Mouse (Mus musculus): ENCODE measurements around the gene Taf1c. TPM values are rescaled to one million over a fixed set of nuclear protein-coding genes. Genes with fewer than 3 reads are reported as not detected.

Taf1c gene
- polyA plus RNA-seq, 1 experiment from 2014 or later: 12.7 TPM

DNA sequence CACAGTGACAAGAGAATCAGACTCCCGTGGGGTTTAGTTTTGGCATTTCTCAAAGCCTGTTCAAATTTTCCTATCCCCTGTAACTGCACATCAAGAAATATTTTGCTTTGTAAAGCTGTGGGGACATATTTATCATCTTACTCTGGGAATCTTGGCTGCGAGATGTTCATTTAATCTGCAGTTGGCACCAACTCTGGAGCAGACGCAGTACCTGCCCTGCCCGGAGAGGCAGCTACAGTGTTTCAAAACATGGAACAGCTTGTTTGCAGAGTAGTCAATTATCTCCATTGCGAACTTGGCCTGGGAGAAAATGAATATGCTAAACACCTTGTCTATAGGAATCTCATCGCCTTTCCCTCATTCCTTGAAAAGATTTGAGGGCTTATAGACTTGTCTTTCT lies 33.2 kb upstream of the Taf1c start:
- 81% methylated on average over 6 of the region's 6 CpGs for WGBS

DNA sequence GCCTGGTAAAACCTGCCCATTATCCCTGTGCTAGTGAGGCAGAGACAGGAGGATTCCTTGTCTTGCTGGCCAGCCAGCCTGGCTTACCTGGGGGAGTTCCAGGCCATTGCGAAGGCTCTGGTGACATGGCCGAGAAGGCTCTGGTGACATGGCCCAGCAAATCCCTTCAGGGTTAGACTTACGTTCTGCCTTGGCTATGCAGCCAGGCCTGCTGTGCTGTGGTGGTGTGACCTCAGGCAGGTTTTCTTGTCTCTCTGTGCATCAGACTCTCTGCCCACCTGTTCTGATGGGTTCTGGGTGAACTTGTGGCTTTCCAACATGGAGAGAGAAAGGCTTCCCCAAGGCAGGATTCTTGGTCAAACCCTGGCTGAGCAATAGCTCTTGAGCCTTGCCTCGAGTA lies 32.4 kb upstream of the Taf1c start:
- 91% methylated on average over 4 of the region's 4 CpGs for WGBS
- ATAC-seq (ENCODE audit: low read depth): no peak
- no peak overlapping the region for H3K4me3 ChIP-seq (ENCODE audit: low read depth, low read length)
- no peak overlapping the region for H3K27ac ChIP-seq (ENCODE audit: low read depth, low read length)
- H3K9me3 ChIP-seq (ENCODE audit: control insufficient read depth, low read length): no peaks in the 10 kb centered on the region
- no peaks in the 10 kb centered on the region for H3K36me3 ChIP-seq (ENCODE audit: control insufficient read depth, insufficient read depth, low read length)
- H3K9ac ChIP-seq (replicated peaks; ENCODE audit: low read depth, low read length): no peak overlapping the region
- no peaks in the 10 kb centered on the region for H3K27me3 ChIP-seq (ENCODE audit: control insufficient read depth, insufficient read depth, low read length)
- H3K4me1 ChIP-seq (ENCODE audit: control insufficient read depth, insufficient read depth, low read length): 0 out of 2 replicates have a peak, but pooled peaks cover 3% of the 10 kb centered on the region
- no peak overlapping the region for H3K4me2 ChIP-seq (ENCODE audit: low read depth, low read length)

More for the DNA sequence above, 33.2 kb upstream of the Taf1c start:
- Histone ChIP-seq H3K4me1 (ENCODE audit: control insufficient read depth, insufficient read depth, low read length) (no peaks in the 10 kb centered on the region), H3K9ac (replicated peaks; ENCODE audit: low read depth, low read length) (no peak overlapping the region), H3K36me3 (ENCODE audit: control insufficient read depth, insufficient read depth, low read length) (no peaks in the 10 kb centered on the region), H3K4me3 (ENCODE audit: low read depth, low read length) (no peak overlapping the region), H3K27me3 (ENCODE audit: control insufficient read depth, insufficient read depth, low read length) (no peaks in the 10 kb centered on the region), H3K27ac (ENCODE audit: low read depth, low read length) (no peak overlapping the region), H3K4me2 (ENCODE audit: low read depth, low read length) (no peak overlapping the region), H3K9me3 (ENCODE audit: control insufficient read depth, low read length) (no peaks in the 10 kb centered on the region)
- ATAC-seq (ENCODE audit: low read depth): no peak

DNA sequence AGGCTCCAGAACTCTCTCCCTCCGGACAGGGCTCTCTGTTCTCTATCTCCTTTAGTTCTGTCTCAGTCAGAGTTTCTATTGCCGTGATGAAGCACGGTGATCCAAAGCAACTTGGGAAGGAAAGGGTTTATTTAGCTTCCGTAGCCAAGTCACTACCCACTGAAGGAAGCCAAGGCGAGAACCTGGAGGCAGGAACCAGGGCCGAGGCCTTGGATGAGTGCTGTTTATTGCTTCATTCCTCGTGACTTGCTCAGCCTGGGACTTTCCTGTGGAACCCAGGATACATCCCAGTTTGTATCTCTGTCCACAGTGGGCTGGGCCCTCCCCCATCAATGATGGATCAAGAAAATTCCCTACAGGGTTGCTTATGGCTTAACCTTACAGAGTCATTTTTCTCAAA lies 31.7 kb upstream of the Taf1c start:
- Histone ChIP-seq H3K4me3 (ENCODE audit: low read depth, low read length) (no peak overlapping the region), H3K4me1 (ENCODE audit: control insufficient read depth, insufficient read depth, low read length) (0 out of 2 replicates have a peak, but pooled peaks cover 3% of the 10 kb centered on the region), H3K27me3 (ENCODE audit: control insufficient read depth, insufficient read depth, low read length) (no peaks in the 10 kb centered on the region), H3K9ac (replicated peaks; ENCODE audit: low read depth, low read length) (no peak overlapping the region), H3K27ac (ENCODE audit: low read depth, low read length) (no peak overlapping the region), H3K4me2 (ENCODE audit: low read depth, low read length) (no peak overlapping the region), H3K36me3 (ENCODE audit: control insufficient read depth, insufficient read depth, low read length) (no peaks in the 10 kb centered on the region), H3K9me3 (ENCODE audit: control insufficient read depth, low read length) (no peaks in the 10 kb centered on the region)
- ATAC-seq (ENCODE audit: low read depth): no peak
- WGBS: 69% methylated on average over 7 of the region's 7 CpGs

DNA sequence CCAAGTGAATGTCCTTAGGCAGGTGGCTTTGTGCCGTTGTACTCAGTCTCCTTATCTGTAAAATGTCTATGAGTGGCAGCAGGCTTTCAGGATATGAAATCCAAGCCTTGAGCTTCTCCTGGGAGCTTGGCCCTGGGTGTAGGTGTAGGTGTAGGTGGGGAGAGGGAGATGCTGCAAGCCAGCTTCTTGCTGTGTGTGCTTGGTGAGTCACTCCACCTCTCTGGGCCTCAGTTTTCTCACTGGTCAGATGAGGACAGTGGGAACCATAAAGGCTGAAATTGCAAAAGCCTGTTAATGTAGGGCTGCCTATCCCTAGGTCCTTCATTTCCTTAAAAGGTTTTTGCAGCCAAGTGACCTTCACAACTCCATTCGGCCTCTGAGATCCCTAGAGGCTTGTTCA lies 30.9 kb upstream of the Taf1c start:
- Histone ChIP-seq H3K36me3 (ENCODE audit: control insufficient read depth, insufficient read depth, low read length) (no peaks in the 10 kb centered on the region), H3K9ac (replicated peaks; ENCODE audit: low read depth, low read length) (no peak overlapping the region), H3K27ac (ENCODE audit: low read depth, low read length) (no peak overlapping the region), H3K27me3 (ENCODE audit: control insufficient read depth, insufficient read depth, low read length) (no peaks in the 10 kb centered on the region), H3K4me1 (ENCODE audit: control insufficient read depth, insufficient read depth, low read length) (0 out of 2 replicates have a peak, but pooled peaks cover 3% of the 10 kb centered on the region), H3K4me2 (ENCODE audit: low read depth, low read length) (no peak overlapping the region), H3K9me3 (ENCODE audit: control insufficient read depth, low read length) (no peaks in the 10 kb centered on the region), H3K4me3 (ENCODE audit: low read depth, low read length) (no peak overlapping the region)
- ATAC-seq (ENCODE audit: low read depth): no peak
- WGBS: 67% methylated on average over 2 of the region's 2 CpGs

DNA sequence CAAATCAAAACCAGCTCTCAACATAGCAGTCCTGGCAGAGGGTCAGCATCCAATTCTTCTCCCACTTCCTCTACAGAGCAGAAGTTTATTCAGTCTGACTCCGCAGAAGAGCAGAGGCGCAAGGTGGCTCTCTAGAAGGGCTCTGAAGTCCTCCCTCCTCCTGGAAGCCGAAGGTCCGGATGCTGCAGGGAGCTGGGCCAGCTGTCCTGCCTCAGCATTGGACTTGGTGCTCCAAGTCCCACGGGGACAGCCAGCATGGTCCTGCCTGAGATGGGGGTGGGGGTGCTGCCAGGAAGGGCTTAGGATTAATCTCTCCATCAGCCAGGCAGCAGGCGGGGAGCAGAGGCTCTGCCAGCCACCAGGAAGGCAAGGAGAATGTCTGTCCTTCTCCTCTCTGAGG lies 30.4 kb upstream of the Taf1c start, which contains the start of gene Kcng4:
Kcng4 (minus strand) TSS at position 303 of the 400 bp plus-strand sequence.
- ATAC-seq (ENCODE audit: low read depth): no peak
- no peak within 1 kb of the TSS for H3K4me3 ChIP-seq (ENCODE audit: low read depth, low read length)
- H3K4me1 ChIP-seq (ENCODE audit: control insufficient read depth, insufficient read depth, low read length): 0 out of 2 replicates have a peak, but pooled peaks cover 3% of the 10 kb centered on the region
- H3K9ac ChIP-seq (replicated peaks; ENCODE audit: low read depth, low read length): no peak within 1 kb of the TSS
- H3K27me3 ChIP-seq (ENCODE audit: control insufficient read depth, insufficient read depth, low read length): no peaks in the 10 kb centered on the region
- WGBS: 44% methylated on average over 6 of the region's 6 CpGs
- H3K36me3 ChIP-seq (ENCODE audit: control insufficient read depth, insufficient read depth, low read length): no peaks in the 10 kb centered on the region
- H3K4me2 ChIP-seq (ENCODE audit: low read depth, low read length): no peak within 1 kb of the TSS
- no peaks in the 10 kb centered on the region for H3K9me3 ChIP-seq (ENCODE audit: control insufficient read depth, low read length)
- no peak within 1 kb of the TSS for H3K27ac ChIP-seq (ENCODE audit: low read depth, low read length)

DNA sequence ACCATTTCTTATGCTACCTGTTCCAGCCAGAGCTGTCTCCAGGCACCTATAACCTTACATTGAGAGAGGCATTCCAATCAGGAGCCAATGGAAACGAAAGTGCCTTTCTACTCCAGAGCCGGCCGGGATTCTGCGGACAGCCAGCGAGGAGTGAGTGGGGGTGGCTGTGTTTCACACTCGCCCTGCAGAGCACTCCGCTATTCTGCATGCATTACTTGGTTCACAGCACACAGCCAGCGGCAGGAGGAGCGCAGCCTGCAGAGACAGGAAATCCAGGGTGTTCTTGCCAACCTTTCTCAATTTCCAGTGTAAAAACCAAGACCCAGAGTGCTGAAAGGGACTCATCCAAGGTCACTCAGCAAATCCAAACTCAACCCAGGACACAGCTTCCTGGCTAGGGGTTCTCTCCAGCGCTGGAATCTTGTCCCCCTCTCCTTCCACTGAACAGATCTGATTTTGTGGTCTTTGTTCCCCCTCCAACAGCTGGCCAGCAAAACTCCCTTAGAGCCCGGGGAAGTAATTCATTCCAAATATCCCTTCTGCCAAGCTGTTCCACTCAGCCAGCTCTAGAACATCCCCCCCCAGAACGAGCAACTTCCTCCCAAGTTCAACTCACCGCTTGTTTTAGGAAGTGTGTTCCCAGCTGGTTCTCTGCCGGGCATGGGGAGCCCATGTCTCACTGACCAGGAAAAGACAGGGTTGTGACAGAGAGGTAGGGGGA lies 29.8 kb upstream of the Taf1c start:
- H3K4me1 ChIP-seq (ENCODE audit: control insufficient read depth, insufficient read depth, low read length): 0 out of 2 replicates have a peak, but pooled peaks cover 3% of the 10 kb centered on the region
- no peak overlapping the region for H3K4me2 ChIP-seq (ENCODE audit: low read depth, low read length)
- H3K9ac ChIP-seq (replicated peaks; ENCODE audit: low read depth, low read length): no peak overlapping the region
- H3K36me3 ChIP-seq (ENCODE audit: control insufficient read depth, insufficient read depth, low read length): no peaks in the 10 kb centered on the region
- no peak overlapping the region for H3K27ac ChIP-seq (ENCODE audit: low read depth, low read length)
- no peak for ATAC-seq (ENCODE audit: low read depth)
- WGBS: 22% methylated on average over 14 of the region's 14 CpGs
- H3K27me3 ChIP-seq (ENCODE audit: control insufficient read depth, insufficient read depth, low read length): no peaks in the 10 kb centered on the region
- H3K9me3 ChIP-seq (ENCODE audit: control insufficient read depth, low read length): no peaks in the 10 kb centered on the region
- H3K4me3 ChIP-seq (ENCODE audit: low read depth, low read length): no peak overlapping the region

DNA sequence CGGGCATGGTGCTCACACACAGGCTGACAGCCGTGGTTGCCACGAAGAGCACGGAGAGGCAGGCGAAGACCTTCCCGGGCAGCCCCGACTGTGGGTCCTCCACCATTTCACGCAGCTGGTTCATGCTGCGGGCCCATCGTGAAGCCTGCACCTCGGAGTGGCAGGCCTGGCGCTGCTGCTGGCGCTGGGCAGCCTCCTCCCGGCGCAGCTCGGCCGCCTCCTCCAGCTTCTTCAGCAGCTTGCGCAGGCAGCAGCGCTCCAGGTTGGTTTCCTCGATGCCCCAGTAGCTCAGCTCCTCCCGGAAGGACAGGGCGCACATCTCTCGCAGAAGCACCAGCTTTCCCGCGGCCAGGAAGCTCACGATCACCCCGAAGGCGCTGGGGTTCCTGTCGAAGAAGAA lies 27.9 kb upstream of the Taf1c start:
- Histone ChIP-seq H3K4me3 (ENCODE audit: low read depth, low read length) (no peak overlapping the region), H3K4me1 (ENCODE audit: control insufficient read depth, insufficient read depth, low read length) (0 out of 2 replicates have a peak, but pooled peaks cover 3% of the 10 kb centered on the region), H3K9me3 (ENCODE audit: control insufficient read depth, low read length) (no peaks in the 10 kb centered on the region), H3K4me2 (ENCODE audit: low read depth, low read length) (no peak overlapping the region), H3K36me3 (ENCODE audit: control insufficient read depth, insufficient read depth, low read length) (no peaks in the 10 kb centered on the region), H3K27ac (ENCODE audit: low read depth, low read length) (no peak overlapping the region), H3K9ac (replicated peaks; ENCODE audit: low read depth, low read length) (no peak overlapping the region), H3K27me3 (ENCODE audit: control insufficient read depth, insufficient read depth, low read length) (no peaks in the 10 kb centered on the region)
- ATAC-seq (ENCODE audit: low read depth): no peak
- WGBS: 58% methylated on average over 29 of the region's 29 CpGs

DNA sequence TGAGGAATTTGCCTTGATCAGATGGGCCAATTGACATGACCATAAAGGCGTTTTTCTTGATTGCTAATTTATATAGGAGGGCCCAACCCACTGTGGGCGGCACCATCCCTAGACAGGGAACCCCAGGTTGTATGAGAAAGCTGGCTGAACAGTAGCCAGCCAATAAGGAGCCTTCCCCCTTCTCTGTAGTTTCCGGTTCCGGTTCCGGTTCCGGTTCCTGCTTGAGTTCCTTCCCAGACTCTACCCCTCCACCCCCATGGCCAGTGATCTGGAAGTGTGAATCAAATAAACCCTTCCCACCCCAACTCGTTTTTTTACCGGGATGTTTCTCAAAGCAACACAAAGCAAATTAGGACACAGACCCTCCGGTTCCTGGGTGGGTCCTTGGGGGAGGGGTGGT lies 27.2 kb upstream of the Taf1c start:
- H3K4me1 ChIP-seq (ENCODE audit: control insufficient read depth, insufficient read depth, low read length): 0 out of 2 replicates have a peak, but pooled peaks cover 3% of the 10 kb centered on the region
- no peak for ATAC-seq (ENCODE audit: low read depth)
- 87% methylated on average over 9 of the region's 9 CpGs for WGBS
- H3K36me3 ChIP-seq (ENCODE audit: control insufficient read depth, insufficient read depth, low read length): no peaks in the 10 kb centered on the region
- H3K9me3 ChIP-seq (ENCODE audit: control insufficient read depth, low read length): no peaks in the 10 kb centered on the region
- H3K4me2 ChIP-seq (ENCODE audit: low read depth, low read length): no peak overlapping the region
- no peak overlapping the region for H3K9ac ChIP-seq (replicated peaks; ENCODE audit: low read depth, low read length)
- H3K4me3 ChIP-seq (ENCODE audit: low read depth, low read length): no peak overlapping the region
- no peak overlapping the region for H3K27ac ChIP-seq (ENCODE audit: low read depth, low read length)
- no peaks in the 10 kb centered on the region for H3K27me3 ChIP-seq (ENCODE audit: control insufficient read depth, insufficient read depth, low read length)

DNA sequence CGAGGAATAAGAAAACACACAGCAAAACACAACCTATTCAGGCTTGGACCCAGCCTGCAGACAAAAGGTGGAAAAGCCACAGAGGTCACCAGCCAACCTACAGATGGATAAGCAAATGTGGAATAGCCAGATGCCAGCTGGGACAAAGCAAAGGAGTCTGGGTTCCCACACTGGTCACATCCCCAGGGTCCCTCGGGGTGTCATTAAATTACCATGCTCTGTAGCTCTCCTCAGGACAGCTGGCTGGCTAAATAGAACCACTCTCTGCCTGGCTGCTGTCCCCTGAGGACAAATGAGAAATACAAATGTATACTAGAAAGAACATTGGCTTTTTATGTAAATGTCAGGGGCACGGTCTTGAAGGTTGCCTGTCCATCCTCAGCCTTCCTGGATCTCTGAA lies 25.8 kb upstream of the Taf1c start:
- H3K9me3 ChIP-seq (ENCODE audit: control insufficient read depth, low read length): no peaks in the 10 kb centered on the region
- no peak for ATAC-seq (ENCODE audit: low read depth)
- no peaks in the 10 kb centered on the region for H3K36me3 ChIP-seq (ENCODE audit: control insufficient read depth, insufficient read depth, low read length)
- H3K4me1 ChIP-seq (ENCODE audit: control insufficient read depth, insufficient read depth, low read length): 0 out of 2 replicates have a peak, but pooled peaks cover 3% of the 10 kb centered on the region
- no peak overlapping the region for H3K27ac ChIP-seq (ENCODE audit: low read depth, low read length)
- WGBS: 16% methylated on average over 3 of the region's 3 CpGs
- H3K4me2 ChIP-seq (ENCODE audit: low read depth, low read length): no peak overlapping the region
- H3K4me3 ChIP-seq (ENCODE audit: low read depth, low read length): no peak overlapping the region
- H3K27me3 ChIP-seq (ENCODE audit: control insufficient read depth, insufficient read depth, low read length): no peaks in the 10 kb centered on the region
- H3K9ac ChIP-seq (replicated peaks; ENCODE audit: low read depth, low read length): no peak overlapping the region

Measured in neural tube, embryonic 14.5 days (tissue).